Mouse (Mus musculus): ENCODE measurements around the gene Aff1.

Gene Aff1

GRCm38 (mm10) chr5:103725268-103726149, 33.3 kb downstream of the Aff1 start:
- DNase-seq (ENCODE audit: extremely low spot score, low spot score): no peak

- DNase-seq (ENCODE audit: extremely low spot score, low spot score): no peak
Measured at GRCm38 (mm10) chr5:103726281-103726938, 34.2 kb downstream of the Aff1 start.

DNA sequence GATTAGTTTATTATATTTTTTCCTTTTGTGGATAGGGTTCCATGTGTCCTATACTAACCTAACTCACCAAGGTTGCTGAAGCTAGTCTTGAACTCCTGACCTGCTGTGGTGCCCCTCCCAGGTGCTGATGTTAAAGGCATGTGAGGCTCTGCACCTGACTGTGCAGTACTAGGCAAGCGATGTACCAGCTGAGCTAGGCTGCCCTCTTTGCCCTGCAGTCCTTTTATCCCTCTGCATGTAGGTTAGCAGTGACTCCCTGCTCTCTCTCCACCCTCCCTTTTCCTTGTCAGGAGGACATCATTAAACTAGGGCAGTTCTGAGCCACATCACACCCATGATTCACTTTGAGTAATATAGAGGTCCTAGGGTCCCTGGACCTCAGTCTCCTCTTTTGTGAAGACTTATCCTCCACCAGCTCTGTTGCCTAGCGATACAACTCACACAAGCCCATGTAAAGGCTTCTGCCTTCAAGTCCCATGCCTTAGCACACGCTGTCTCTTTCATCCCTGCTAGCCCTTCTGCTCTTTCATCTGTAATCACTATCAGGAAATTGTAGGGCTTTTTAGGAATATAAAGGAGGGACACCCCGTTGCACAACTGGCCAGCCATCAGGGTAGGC, 35.7 kb downstream of the Aff1 start:
- no peak for DNase-seq (ENCODE audit: extremely low spot score, low spot score)

DNA sequence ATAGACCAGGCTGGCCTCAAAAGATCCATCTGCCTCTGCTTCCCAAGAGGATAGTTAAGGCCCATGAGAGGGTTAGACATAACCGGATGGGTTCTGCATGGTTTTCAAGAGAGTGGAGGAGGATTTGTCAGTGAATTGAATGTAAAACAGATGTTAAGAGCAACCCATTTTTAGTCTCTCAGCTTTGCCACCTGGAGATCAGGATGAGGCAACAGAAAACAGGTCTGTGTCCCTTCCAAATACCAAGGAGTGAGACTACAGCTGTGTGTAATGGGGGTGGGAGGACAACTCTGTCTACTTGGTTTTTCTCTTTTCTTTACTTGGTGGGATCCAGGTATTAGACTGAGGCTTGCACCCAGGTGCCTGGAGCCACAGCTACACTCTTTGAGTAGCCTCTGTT, 37.1 kb downstream of the Aff1 start:
- no peak for DNase-seq (ENCODE audit: extremely low spot score, low spot score)

DNA sequence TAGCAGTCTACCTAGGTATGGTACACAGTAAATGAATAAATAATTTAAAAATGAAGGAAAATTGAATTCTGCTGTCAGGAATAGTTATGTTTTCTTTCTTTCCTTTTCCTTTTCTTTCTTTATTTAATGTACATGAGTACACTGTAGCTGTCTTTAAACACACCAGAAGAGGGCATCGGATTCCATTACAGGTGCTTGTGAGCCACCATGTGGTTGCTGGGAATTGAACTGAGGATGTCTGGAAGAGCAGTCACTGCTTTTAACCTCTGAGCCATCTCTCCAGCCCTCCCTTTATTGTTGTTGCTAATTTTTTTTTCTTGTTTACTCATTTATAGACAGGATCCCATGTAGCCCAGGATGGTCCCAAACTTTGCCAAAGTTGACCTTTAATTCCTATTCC, 38.0 kb downstream of the Aff1 start:
- no peak for DNase-seq (ENCODE audit: extremely low spot score, low spot score)

- peak; percentile 45 for DNase-seq (ENCODE audit: extremely low spot score, low spot score)
Measured at GRCm38 (mm10) chr5:103730727-103731126, 38.6 kb downstream of the Aff1 start.

GRCm38 (mm10) chr5:103732581-103732980, 40.4 kb downstream of the Aff1 start:
- no peak for DNase-seq (ENCODE audit: extremely low spot score, low spot score)

DNA sequence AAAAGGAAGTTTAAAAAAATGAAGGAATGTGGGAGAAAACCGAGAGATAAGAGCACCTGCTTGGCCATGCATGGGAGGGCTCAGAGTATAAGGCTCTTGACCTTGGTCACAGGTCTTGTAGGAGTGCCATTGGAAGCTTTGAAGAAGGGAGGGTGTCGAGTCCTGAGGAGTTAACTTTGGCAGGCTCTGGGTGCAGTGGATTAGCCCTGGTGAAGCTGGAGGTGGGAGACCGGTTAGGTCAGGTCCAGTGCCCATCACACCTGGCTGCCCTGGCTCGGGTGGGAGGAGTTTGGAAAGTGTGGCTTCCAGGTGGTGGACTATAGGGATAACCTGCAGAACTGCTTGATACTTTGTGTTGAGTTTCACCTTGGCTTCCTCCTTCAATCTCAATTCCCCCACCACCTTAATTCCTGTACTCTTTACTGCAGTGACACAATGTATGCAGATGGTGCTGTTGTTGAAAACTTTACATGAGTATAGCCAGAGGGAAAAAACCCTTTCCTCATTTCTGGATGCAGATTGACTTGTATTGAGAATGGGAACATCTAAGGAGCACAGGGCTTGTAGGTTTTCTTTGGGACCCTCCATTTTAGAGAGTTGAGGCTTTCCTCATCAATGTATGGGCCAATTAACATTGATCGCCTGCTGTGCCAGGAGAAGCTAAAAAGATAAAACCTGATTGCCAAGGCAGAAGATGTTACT, 43.4 kb downstream of the Aff1 start:
- DNase-seq (ENCODE audit: extremely low spot score, low spot score): no peak

- DNase-seq (ENCODE audit: extremely low spot score, low spot score): no peak
Measured at GRCm38 (mm10) chr5:103736553-103737207, 44.5 kb downstream of the Aff1 start.

GRCm38 (mm10) chr5:103737208-103738066, 45.3 kb downstream of the Aff1 start:
- DNase-seq (ENCODE audit: extremely low spot score, low spot score): no peak

- no peak for DNase-seq (ENCODE audit: extremely low spot score, low spot score)
Measured at GRCm38 (mm10) chr5:103738509-103738908, 46.3 kb downstream of the Aff1 start.

DNA sequence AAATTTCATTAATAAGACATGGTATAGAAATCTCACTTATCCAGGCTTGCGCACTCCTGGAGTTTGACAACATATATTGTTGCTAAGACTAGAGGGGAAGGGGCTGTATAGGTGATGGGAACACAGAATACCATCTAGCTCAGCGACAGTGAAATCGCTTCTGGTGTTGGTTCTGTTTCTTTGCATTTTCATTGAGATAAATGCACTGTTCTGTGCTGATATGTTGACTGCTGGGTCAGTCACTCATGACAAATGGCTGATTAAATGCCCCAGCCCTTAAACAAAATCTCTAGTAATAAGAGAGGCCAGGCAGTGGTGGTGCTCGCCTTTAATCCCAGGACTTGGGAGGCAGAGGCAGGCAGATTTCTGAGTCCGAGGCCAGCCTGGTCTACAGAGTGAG, 47.0 kb downstream of the Aff1 start:
- no peak for DNase-seq (ENCODE audit: extremely low spot score, low spot score)

DNA sequence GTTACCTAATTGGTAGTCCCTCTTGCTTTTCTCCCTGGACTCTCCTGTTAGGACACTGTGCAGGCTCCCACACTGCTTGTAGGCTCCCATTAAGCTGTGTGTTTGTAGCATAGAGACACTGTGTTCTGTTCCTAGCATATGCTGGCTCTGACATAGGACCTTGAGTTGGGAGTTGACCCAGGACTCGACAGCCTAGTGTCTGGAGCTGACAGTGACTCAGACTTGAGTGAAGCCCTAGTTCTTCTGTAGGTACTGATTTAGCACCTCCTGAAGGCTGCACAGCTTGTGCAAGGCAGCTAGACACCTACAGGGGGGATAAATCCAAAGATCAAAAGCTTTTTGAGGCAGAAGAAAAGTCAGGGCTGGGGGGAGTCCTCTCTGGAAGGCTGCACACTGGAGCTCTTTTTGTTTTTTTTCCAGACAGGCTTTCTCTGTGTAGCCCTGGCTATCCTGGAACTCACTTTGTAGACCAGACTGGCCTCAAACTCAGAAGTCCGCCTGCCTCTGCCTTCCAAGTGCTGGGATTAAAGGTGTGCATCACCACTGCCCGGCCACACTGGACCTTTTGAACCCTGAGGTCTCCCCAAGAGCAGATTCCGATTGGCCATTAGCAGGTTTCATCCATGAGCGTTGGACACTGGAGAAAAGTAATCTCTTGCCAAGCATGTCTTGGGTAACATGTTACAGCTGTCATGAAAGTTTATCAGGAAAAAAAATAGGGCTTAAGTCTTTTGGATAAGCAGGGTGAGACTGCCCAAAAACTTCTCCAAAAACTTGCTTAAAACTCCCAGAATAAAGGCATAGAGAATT, 48.1 kb downstream of the Aff1 start:
- no peak for DNase-seq (ENCODE audit: extremely low spot score, low spot score)

- DNase-seq (ENCODE audit: extremely low spot score, low spot score): no peak
Measured at GRCm38 (mm10) chr5:103740903-103741246, 48.7 kb downstream of the Aff1 start.

DNA sequence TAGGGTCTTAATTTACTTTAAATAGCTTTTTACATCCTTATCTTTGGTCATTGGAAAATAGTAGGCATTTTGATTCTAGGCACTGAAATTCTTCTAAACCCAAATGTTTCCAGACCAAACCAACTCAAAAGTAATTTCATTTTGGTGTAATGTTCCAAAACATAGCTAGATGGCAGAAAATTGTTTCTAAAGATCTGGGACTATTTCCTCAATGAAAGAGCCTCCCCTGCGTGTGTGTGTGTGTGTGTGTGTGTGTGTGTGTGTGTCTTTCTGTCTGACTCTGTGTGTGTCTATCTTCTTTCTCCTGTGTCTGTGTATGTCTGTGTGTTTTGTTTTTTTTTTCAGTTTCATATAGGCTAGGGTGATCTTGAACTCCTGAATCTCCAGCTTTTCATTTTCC, 49.3 kb downstream of the Aff1 start:
- no peak for DNase-seq (ENCODE audit: extremely low spot score, low spot score)

GRCm38 (mm10) chr5:103741992-103742391, 49.8 kb downstream of the Aff1 start:
- DNase-seq (ENCODE audit: extremely low spot score, low spot score): no peak

DNA sequence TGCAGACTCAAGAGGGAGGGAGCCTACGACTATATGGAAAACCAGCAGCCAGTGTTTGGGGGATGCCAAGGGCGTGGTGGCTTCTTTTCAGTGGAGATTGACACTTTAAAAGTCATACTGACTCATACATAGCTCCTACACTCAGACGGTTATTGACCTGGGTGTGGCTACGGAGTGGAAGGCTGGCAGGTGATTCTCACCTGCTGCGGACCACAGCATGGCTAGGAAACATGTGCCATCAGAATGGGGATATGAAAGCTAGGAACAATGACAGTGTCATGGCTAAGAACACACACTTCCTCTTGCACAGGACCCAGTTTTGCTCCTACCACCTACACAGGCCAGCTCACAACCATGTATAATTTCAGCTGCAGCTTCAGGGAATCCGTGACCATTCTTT, 52.4 kb downstream of the Aff1 start:
- DNase-seq (ENCODE audit: extremely low spot score, low spot score): no peak

DNA sequence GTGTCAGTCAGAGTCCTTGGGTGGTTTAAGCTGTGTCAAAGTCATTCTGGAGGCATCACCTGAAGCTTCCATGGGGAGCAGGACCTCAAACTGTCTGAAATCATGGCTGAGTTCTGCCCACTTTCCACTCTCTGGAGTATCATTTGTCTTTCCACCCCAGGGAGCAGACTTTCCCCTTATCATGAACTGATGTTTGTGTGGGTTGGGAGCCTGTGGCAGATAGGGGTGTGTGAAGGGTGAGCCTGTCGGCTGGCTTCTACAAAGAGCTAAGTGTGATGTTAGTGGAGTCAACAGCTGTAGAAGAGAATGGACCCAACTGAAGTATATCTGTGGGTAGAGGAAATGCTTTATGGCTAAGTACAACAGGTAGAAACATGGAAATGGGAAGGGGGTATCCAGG, 53.5 kb downstream of the Aff1 start:
- DNase-seq (ENCODE audit: extremely low spot score, low spot score): no peak

DNA sequence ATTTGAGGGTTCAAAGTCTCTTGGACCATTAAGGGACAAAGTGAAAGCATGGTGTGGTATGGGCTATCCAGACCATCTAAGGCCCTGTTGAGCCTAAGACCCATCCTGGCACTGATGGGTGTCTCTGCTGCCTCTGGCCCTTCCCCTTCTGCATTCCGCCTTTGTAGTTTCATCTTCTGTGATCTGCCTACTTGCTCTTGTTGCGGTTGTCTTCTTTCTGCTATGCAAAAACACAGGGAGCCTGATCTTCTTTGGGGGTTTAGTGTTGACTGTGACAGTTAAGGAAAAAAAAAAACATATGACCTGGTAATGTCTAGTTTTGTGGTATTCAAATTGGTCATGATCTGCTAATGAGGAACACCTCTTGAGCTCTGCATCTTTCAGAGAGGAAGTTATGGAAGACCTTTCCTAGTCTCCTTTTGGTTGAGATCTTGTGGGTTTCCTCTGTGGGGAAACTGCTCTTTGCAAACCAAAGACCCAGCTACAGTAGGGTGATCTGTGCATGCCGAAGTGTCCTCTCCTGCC, 54.4 kb downstream of the Aff1 start:
- DNase-seq (ENCODE audit: extremely low spot score, low spot score): no peak
